Mouse (Mus musculus) heart, embryonic 13.5 days (tissue): ENCODE data around the gene Ppp1r27. TPM values are rescaled to one million over a fixed set of nuclear protein-coding genes. Genes with fewer than 3 reads are reported as not detected.
"Not testable (repeated sequence)": the region's sequence is repeated elsewhere in the genome, so short reads cannot be mapped to it uniquely, and the experiment has no call there.

ENCODE experiments used
- ATAC-seq: fragments of 200-750 bp; cut with Nextera tagmentation; 2 replicates; pipeline ENCODE4 v1.8.0; 2017; ENCODE audit warnings: moderate TSS enrichment; ENCODE audit not compliant: insufficient number of reproducible peaks, low FRiP score, low TSS enrichment; ENCODE audit errors: extremely low read depth
- H3K27ac ChIP-seq: fragments of 300-500 bp; sonication (generic); replicated peaks from 2 replicates; pipeline ENCODE4 v1.5.1; 2015; ENCODE audit warnings: moderate library complexity, mild to moderate bottlenecking, inconsistent platforms
- H3K27me3 ChIP-seq: fragments of 300-500 bp; sonication (generic); replicated peaks from 2 replicates; pipeline ENCODE4 v1.6.1; 2015; ENCODE audit warnings: mild to moderate bottlenecking, inconsistent platforms
- H3K36me3 ChIP-seq: fragments of 300-500 bp; sonication (generic); 2 replicates; pipeline ENCODE4 v1.6.1; 2015; ENCODE audit warnings: mild to moderate bottlenecking, inconsistent platforms
- H3K4me1 ChIP-seq: fragments of 300-500 bp; sonication (generic); 2 replicates; pipeline ENCODE4 v1.6.1; 2015; ENCODE audit warnings: inconsistent platforms
- H3K4me2 ChIP-seq: fragments of 300-500 bp; sonication (generic); 2 replicates; pipeline ENCODE4 v1.6.1; 2015; ENCODE audit warnings: inconsistent platforms, mild to moderate bottlenecking, moderate library complexity
- H3K4me3 ChIP-seq: fragments of 300-500 bp; sonication (generic); 2 replicates; pipeline ENCODE4 v1.5.1; 2015; ENCODE audit warnings: moderate library complexity, mild to moderate bottlenecking, inconsistent platforms
- H3K9ac ChIP-seq: fragments of 300-500 bp; sonication (generic); 2 replicates; pipeline ENCODE4 v1.6.1; 2015; ENCODE audit warnings: inconsistent platforms, mild to moderate bottlenecking, moderate library complexity
- H3K9me3 ChIP-seq: fragments of 300-500 bp; sonication (generic); 2 replicates; pipeline ENCODE4 v1.6.1; 2016; ENCODE audit warnings: inconsistent platforms
- WGBS: fragments of 180-500 bp; shearing (Covaris S2); methylation state at CpG from one replicate; pipeline ENCODE4 v1.1.7; 2015; ENCODE audit warnings: mixed read lengths; 5-methylcytosine and 5-hydroxymethylcytosine counted together
- polyA plus RNA-seq: library from polyadenylated mRNA; unstranded; fragments of >200 nt; fragmentation: Nextera tagmentation; extraction: Ambion mirVana; gene quantifications from 2 replicates; pipeline ENCODE4 v1.2.1, GENCODE M21; 2015

Gene Ppp1r27
- polyA plus RNA-seq, 1 experiment from 2014 or later, result not detected

- no peak for ATAC-seq
- Histone ChIP-seq H3K4me2 (peak overlapping the region; percentile 90), H3K4me1 (peaks cover 35% of the 10 kb centered on the region), H3K4me3 (peak overlapping the region; percentile 94), H3K27me3 (no peaks in the 10 kb centered on the region), H3K9ac (peak overlapping the region; percentile 95), H3K36me3 (peaks cover 51% of the 10 kb centered on the region), H3K9me3 (no peaks in the 10 kb centered on the region), H3K27ac (peak overlapping the region; percentile 97)
- under 1% methylated on average over 23 of the region's 23 CpGs for WGBS
Observed at GRCm38 (mm10) chr11:120573585-120574277, 22.8 kb upstream of the Ppp1r27 start.

DNA sequence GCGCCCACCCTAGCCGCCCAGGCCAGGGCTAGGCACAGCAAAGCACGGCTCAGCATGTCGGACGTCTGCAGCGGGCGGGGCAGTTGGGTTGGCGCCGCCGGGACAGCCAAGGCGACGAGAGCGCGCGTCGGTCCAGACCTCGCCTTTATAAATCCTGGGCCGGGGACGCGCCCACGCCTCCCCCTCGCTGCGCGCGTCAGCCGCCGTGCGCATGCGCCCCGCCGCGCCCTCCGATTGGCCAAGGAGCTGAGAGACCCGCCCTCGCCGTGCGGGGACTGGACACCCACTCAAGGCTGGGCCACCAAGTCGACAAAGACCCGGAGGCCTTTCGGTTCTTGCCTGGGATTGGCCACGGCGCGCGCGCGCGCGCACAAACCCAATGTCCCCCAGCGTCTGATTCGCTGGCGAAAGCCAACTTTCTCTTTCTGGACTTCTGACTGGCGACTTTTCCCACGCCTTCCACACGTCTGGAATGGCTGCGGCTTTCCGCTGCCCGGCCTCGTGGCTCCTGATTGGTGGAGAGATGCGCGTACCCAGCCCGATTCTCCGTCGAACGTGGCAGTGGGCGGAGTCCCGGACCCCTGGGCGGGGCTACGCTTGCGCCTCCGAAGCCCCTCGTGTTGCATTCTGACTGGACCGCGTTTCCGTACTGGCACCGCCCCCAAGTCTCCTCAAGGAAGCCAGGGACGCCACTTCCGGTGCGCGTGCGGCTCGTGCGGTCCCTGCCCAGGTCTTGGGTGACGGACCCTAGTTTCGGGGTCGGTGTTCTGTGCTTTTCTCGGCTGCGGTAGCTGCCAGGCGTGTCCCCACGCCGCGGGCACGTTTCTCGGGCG is 22.0 kb upstream of the Ppp1r27 start, which contains the start of gene P4hb:
TSS of gene P4hb (minus strand) at position 502 of the 833 bp plus-strand sequence.
- Histone ChIP-seq H3K9me3 (no peaks in the 10 kb centered on the region), H3K4me2 (peak within 1 kb of the TSS; percentile 97), H3K36me3 (peaks cover 51% of the 10 kb centered on the region), H3K27me3 (no peaks in the 10 kb centered on the region), H3K4me3 (peak within 1 kb of the TSS; percentile 94), H3K9ac (peak within 1 kb of the TSS; percentile 98), H3K27ac (peak within 1 kb of the TSS; percentile 97), H3K4me1 (peaks cover 30% of the 10 kb centered on the region)
- peak; percentile 96 for ATAC-seq
- WGBS, result under 1% methylated on average over 93 of the region's 94 CpGs

DNA sequence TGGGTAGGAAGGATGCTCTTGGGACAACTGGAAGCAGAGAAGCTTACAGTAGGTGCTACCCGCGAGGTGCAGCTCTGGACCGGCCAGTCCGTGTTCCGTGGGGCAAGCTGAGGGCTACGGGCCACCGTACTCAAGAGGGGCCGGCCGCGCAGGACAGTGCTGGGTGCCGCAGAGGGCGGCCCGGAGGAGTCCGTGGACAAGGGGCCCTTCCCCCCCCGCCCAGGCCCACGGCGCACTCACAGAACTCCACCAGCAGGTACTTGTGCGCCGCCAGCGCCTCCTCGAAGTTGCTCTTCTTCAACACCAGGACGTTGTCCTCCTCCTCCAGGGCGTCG is 21.5 kb upstream of the Ppp1r27 start:
- peak overlapping the region; percentile 97 for H3K27ac ChIP-seq
- H3K9me3 ChIP-seq, result no peaks in the 10 kb centered on the region
- H3K4me1 ChIP-seq, result peaks cover 34% of the 10 kb centered on the region
- peak; percentile 6; the same call in 1 of the 2 replicates for ATAC-seq
- H3K4me2 ChIP-seq, result peak overlapping the region; percentile 97
- peaks cover 51% of the 10 kb centered on the region for H3K36me3 ChIP-seq
- under 1% methylated on average over 24 of the region's 24 CpGs for WGBS
- no peaks in the 10 kb centered on the region for H3K27me3 ChIP-seq
- H3K4me3 ChIP-seq, result peak overlapping the region; percentile 94
- peak overlapping the region; percentile 98 for H3K9ac ChIP-seq

DNA sequence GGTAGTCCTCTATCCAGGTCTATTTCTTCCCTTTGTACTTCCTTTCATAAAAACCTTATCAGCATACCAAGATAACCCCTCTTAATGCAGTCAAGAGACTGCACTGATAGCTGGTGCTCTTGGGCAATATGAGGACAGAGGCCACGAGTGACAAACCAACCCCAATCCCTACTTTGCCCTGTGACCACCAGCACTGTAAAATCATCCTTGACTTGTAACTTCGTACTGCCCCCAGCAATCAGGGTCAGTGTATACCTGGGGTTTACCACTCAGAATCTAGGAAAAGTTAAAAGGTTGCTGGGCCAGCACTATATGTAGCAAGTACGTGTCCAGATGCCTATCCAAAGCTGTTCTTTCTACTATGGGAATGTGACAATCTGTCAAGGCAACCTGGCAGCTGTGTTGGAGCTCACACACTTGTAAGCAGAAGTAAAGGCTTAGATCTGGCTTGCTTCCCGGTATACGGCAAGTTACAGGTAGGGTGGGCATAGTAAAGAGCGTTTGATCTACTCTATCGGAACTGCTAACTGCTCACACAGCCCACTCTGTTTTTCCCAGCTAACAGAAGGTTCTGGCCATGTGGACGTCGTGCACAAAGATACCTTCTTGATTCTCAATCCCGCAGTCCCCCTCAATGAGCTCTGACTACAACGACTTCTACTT is 21.0 kb upstream of the Ppp1r27 start:
- 6% methylated on average over 11 of the region's 11 CpGs for WGBS
- Histone ChIP-seq H3K4me2 (peak overlapping the region; percentile 97), H3K27me3 (no peaks in the 10 kb centered on the region), H3K9me3 (no peaks in the 10 kb centered on the region), H3K27ac (peak overlapping the region; percentile 97), H3K4me3 (peak overlapping the region; percentile 94), H3K4me1 (peaks cover 34% of the 10 kb centered on the region), H3K9ac (peak overlapping the region; percentile 98), H3K36me3 (peaks cover 51% of the 10 kb centered on the region)
- no peak for ATAC-seq

DNA sequence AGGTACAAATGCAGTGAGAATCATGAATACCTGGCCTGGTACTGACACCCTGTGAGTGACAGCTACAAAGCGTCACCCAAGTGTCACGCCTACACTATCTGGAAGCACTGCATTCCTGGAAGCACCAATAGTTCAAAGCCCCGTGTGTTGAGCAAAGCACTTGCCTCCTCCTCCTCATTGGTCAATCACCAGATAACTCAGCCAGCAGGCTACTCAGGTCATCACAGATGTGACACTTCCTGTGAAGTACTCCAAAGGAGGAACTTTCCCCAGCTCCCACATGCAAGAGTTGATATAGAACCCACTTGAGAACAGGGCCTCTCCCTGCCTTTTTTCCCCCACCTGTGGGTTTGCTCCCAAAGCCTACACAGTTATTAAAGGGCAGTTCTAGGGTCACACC is 20.2 kb upstream of the Ppp1r27 start:
- Histone ChIP-seq H3K9ac (peak overlapping the region; percentile 98), H3K36me3 (peaks cover 53% of the 10 kb centered on the region), H3K9me3 (no peaks in the 10 kb centered on the region), H3K27ac (no peak overlapping the region), H3K4me2 (peak overlapping the region; percentile 97), H3K27me3 (no peaks in the 10 kb centered on the region), H3K4me3 (peak overlapping the region; percentile 94), H3K4me1 (peaks cover 34% of the 10 kb centered on the region)
- 35% methylated on average over 3 of the region's 3 CpGs for WGBS
- no peak for ATAC-seq

DNA sequence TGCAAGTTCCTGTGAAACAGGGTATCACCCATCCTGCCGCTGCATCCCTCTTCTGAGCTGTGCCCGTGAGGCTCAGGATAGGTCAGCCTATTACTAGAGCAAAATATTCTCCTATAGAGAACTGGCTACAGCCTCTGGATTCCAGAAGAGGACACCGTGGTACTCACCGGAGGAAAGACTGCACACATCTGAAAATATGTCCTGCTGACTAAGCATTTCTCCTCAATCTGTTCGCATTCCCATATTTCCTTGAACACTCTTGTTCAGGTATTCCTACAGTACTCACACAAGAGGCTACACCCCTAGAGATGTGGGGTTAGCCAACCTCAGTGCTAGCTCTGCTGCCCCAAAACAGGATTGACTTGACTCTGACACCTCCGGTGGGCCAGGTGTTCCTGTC is 17.4 kb upstream of the Ppp1r27 start:
- ATAC-seq, result no peak
- Histone ChIP-seq H3K9ac (no peak overlapping the region), H3K27ac (no peak overlapping the region), H3K36me3 (peaks cover 81% of the 10 kb centered on the region), H3K4me1 (peaks cover 22% of the 10 kb centered on the region), H3K9me3 (no peaks in the 10 kb centered on the region), H3K4me3 (no peak overlapping the region), H3K27me3 (no peaks in the 10 kb centered on the region), H3K4me2 (no peak overlapping the region)
- 91% methylated on average over 6 of the region's 6 CpGs for WGBS

DNA sequence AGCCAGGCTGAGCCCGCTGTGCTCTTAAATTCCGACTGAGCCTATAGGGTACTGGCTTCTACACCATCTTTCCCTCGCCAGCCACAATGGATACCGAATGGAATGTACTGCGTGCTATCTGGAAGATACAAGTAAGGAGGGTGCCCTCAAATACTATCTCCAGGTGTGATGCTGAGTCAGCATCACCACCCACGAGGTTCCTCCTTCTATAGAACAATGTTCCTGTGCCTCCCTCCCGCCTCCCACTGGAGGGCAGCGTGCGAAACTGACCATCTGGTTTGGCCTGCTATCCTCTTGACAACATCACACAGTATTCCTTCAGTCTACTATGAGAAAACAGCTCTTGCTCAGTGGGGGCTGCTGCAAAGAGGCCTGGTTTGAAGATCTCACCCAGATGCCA is 14.2 kb upstream of the Ppp1r27 start:
- H3K9ac ChIP-seq, result no peak overlapping the region
- ATAC-seq, result no peak
- H3K9me3 ChIP-seq, result no peaks in the 10 kb centered on the region
- H3K36me3 ChIP-seq, result peaks cover 100% of the 10 kb centered on the region
- peaks cover 4% of the 10 kb centered on the region; the same call in 1 of the 2 replicates for H3K4me1 ChIP-seq
- no peak overlapping the region for H3K27ac ChIP-seq
- 77% methylated on average over 9 of the region's 9 CpGs for WGBS
- H3K27me3 ChIP-seq, result no peaks in the 10 kb centered on the region
- no peak overlapping the region for H3K4me2 ChIP-seq
- H3K4me3 ChIP-seq, result no peak overlapping the region

DNA sequence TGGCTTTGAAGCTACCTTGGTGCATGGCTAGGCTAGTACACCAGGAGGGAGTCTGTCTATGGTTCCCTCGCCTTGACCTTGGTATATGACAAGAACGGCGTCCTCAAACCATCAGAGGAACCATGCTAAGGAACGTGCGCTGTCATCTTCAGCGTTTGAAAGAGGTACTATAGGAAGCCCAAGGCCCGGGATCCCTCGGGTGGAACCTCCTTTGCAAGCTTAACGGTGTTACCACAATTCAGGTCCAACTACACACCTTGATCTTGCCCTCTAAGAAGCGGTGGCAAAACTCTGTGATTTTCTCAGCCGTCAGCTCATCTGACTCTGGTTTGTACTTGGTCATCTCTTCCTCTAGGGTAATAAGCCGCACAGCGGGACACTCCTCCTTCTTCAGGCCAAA is 12.0 kb upstream of the Ppp1r27 start:
- peaks cover 93% of the 10 kb centered on the region for H3K36me3 ChIP-seq
- H3K27ac ChIP-seq, result no peak overlapping the region
- H3K4me1 ChIP-seq, result peaks cover 4% of the 10 kb centered on the region; the same call in 1 of the 2 replicates
- no peak for ATAC-seq
- H3K9ac ChIP-seq, result no peak overlapping the region
- H3K27me3 ChIP-seq, result no peaks in the 10 kb centered on the region
- H3K4me3 ChIP-seq, result no peak overlapping the region
- no peaks in the 10 kb centered on the region for H3K9me3 ChIP-seq
- 94% methylated on average over 13 of the region's 13 CpGs for WGBS
- H3K4me2 ChIP-seq, result no peak overlapping the region

- no peak overlapping the region for H3K9ac ChIP-seq
- H3K4me1 ChIP-seq, result no peaks in the 10 kb centered on the region
- H3K27me3 ChIP-seq, result no peaks in the 10 kb centered on the region
- no peak for ATAC-seq
- no peak overlapping the region for H3K4me2 ChIP-seq
- no peak overlapping the region for H3K4me3 ChIP-seq
- 0 out of 2 replicates have a peak, but pooled peaks cover 6% of the 10 kb centered on the region for H3K9me3 ChIP-seq
- whole genome bisulfite sequencing, result 88% methylated on average over 13 of the region's 13 CpGs
- H3K36me3 ChIP-seq, result peaks cover 82% of the 10 kb centered on the region
- no peak overlapping the region for H3K27ac ChIP-seq
Observed at GRCm38 (mm10) chr11:120560952-120561728, 10.2 kb upstream of the Ppp1r27 start.

DNA sequence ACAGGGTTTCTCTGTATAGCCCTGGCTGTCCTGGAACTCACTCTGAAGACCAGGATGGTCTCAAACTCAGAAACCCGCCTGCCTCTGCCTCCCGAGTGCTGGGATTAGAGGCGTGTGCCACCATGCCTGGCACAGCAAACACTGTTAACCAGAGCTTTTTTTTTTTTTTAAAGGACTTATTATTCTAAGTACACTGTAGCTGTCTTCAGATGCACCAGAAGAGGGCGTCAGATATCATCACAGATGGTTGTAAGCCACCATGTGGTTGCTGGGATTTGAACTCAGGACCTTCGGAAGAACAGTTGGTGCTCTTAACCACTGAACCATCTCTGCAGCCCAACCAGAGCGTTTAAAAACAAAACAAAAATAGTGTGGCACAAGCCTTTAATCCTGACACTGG is 7.9 kb upstream of the Ppp1r27 start:
- H3K9me3 ChIP-seq, H3K4me3 ChIP-seq, H3K4me2 ChIP-seq, ATAC-seq, H3K9ac ChIP-seq, H3K27me3 ChIP-seq, H3K27ac ChIP-seq: not testable (repeated sequence)
- 84% methylated on average over 6 of the region's 6 CpGs for WGBS
- Histone ChIP-seq H3K36me3 (peaks cover 59% of the 10 kb centered on the region), H3K4me1 (peaks cover 14% of the 10 kb centered on the region)
